Mouse (Mus musculus): ENCODE measurements around the gene Nedd9. TPM values are rescaled to one million over a fixed set of nuclear protein-coding genes. Genes with fewer than 3 reads are reported as not detected.

Gene Nedd9
- total and polyA plus RNA-seq, 2 experiments from 2014 or later: 10.1 to 28.2 TPM

DNA sequence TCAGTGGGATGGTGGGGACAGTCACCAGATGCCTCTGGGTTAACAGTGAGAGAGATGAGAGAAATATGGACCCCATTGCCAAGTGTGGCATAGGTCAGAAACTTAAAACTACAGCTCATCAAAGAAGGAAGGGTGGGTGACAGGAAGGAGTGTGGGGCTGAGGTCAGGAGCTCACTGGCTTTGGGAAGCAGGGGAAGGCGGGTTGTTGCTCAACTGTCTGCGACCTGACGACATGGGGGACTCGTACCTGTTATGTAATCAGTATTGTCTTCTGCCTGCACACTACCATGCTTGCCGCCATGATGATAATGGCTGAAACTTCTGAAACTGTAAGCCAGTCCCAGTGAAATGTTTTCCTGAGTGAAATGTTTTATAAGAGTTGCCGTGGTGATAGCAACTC is 54.0 kb downstream of the Nedd9 start:
- no peak overlapping the region for H3K4me2 ChIP-seq (ENCODE audit: low read depth, low read length)
- H3K4me1 ChIP-seq (ENCODE audit: control insufficient read depth, insufficient read depth): no peaks in the 10 kb centered on the region
- no peak overlapping the region for H3K27ac ChIP-seq (ENCODE audit: low read depth)
- no peaks in the 10 kb centered on the region; the same call in 1 of the 2 replicates for H3K9me3 ChIP-seq (replicated peaks; ENCODE audit: control insufficient read depth, low read length)
- no peak for DNase-seq (ENCODE audit: low spot score)
- H3K36me3 ChIP-seq (replicated peaks; ENCODE audit: control insufficient read depth, insufficient read depth, low read length): no peaks in the 10 kb centered on the region
- ATAC-seq (ENCODE audit: insufficient read depth, low read depth): no peak
- H3K9ac ChIP-seq (replicated peaks; ENCODE audit: low read depth, low read length): no peak overlapping the region
- peaks cover 27% of the 10 kb centered on the region for H3K27me3 ChIP-seq (ENCODE audit: control insufficient read depth, insufficient read depth, low read length)
- H3K4me3 ChIP-seq (ENCODE audit: low read depth, low read length): no peak overlapping the region
- no peak for TF ChIP-seq CTCF (IDR thresholded peaks at IDR 0.05; ENCODE audit: low read depth)
- TF ChIP-seq EP300 (IDR thresholded peaks at IDR 0.05; ENCODE audit: low read depth): no peak
- WGBS: 74% methylated on average over 6 of the region's 6 CpGs

DNA sequence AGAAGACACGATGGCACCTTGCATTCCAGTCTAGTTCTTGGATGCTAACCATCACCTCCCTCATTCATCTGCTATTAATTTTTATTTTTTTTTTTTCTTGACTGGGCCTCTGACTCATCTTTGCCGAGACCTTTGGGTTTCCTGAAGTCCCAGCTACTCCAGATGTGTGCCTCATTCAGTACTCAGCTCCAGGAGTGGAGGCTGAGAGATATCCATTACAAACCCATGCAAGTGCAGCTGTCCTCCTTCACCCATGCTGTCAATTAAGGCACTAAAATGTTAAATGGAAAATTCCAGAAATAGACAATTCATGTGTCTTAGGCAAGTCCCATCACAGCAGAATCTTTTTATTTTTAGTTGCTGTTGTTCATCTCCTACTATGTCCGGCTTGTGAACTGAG is 55.4 kb downstream of the Nedd9 start:
- no peaks in the 10 kb centered on the region for H3K36me3 ChIP-seq (replicated peaks; ENCODE audit: control insufficient read depth, insufficient read depth, low read length)
- ATAC-seq (ENCODE audit: insufficient read depth, low read depth) (peak; percentile 33; the same call in 1 of the 2 replicates), DNase-seq (ENCODE audit: low spot score) (no peak)
- no peaks in the 10 kb centered on the region for H3K9me3 ChIP-seq (replicated peaks; ENCODE audit: control insufficient read depth, low read length)
- no peak overlapping the region for H3K9ac ChIP-seq (replicated peaks; ENCODE audit: low read depth, low read length)
- 74% methylated on average over 3 of the region's 3 CpGs for WGBS
- H3K27ac ChIP-seq (ENCODE audit: low read depth): no peak overlapping the region
- H3K4me3 ChIP-seq (ENCODE audit: low read depth, low read length): no peak overlapping the region
- no peak overlapping the region for H3K4me2 ChIP-seq (ENCODE audit: low read depth, low read length)
- TF ChIP-seq CTCF (IDR thresholded peaks at IDR 0.05; ENCODE audit: low read depth): no peak
- TF ChIP-seq EP300 (IDR thresholded peaks at IDR 0.05; ENCODE audit: low read depth): no peak
- H3K27me3 ChIP-seq (ENCODE audit: control insufficient read depth, insufficient read depth, low read length): peaks cover 17% of the 10 kb centered on the region
- no peaks in the 10 kb centered on the region for H3K4me1 ChIP-seq (ENCODE audit: control insufficient read depth, insufficient read depth)

DNA sequence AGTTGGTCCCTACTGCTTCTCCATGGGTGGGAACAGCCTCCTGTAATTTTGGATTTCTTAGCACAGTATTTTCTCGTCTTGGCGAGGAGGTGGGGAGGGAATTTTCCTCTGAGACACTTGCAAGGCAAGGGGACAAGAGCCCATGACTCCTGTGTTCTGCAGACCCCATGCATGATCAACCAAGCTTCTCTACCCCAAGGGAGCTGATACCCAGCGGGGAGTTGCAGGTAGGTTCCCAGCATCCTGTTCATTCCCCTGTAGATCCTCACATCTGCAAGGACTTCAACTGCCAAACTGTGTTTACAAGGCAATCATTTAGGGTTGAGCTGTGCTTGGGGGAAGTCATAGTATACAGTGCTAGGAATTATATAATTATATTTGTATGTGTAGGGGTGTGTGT is 60.1 kb downstream of the Nedd9 start:
- Histone ChIP-seq H3K4me1 (ENCODE audit: control insufficient read depth, insufficient read depth) (peaks cover 9% of the 10 kb centered on the region), H3K27ac (ENCODE audit: low read depth) (no peak overlapping the region), H3K36me3 (replicated peaks; ENCODE audit: control insufficient read depth, insufficient read depth, low read length) (no peaks in the 10 kb centered on the region), H3K4me2 (ENCODE audit: low read depth, low read length) (no peak overlapping the region), H3K27me3 (ENCODE audit: control insufficient read depth, insufficient read depth, low read length) (peaks cover 25% of the 10 kb centered on the region), H3K9me3 (replicated peaks; ENCODE audit: control insufficient read depth, low read length) (no peaks in the 10 kb centered on the region), H3K9ac (replicated peaks; ENCODE audit: low read depth, low read length) (no peak overlapping the region), H3K4me3 (ENCODE audit: low read depth, low read length) (no peak overlapping the region)
- ATAC-seq (ENCODE audit: insufficient read depth, low read depth) (no peak), DNase-seq (ENCODE audit: low spot score) (no peak)
- WGBS: 84% methylated on average over 3 of the region's 3 CpGs
- TF ChIP-seq CTCF (IDR thresholded peaks at IDR 0.05; ENCODE audit: low read depth): no peak
- TF ChIP-seq EP300 (IDR thresholded peaks at IDR 0.05; ENCODE audit: low read depth): no peak

DNA sequence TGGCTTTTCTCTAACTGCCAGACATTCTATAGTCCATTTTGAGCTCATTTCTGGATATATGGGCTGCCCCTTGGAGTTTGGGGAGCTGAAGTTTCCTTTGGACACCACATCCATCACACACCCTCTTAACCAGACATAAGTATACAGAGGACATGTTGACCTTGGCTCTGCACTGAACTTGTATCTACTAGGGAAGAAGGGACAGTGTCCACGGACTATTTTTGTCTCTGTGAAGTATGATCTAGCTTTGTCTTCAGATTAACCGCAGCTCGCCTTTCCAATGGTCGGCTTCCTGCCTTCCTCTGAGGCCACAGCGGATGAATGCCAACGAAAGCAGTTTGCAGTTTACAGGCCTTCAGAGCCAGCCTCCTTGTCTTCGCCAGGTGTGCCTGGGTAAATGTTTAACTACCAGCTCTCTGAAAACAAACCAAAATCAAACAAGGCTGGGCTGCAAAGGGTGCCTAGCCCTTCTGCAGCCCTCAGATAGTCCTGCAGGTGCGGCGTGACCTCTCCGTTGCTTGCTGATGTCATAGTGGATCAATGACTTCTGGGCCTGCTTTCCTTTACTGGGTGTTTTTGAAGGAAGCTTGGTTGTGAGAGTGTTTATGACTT is 63.6 kb downstream of the Nedd9 start:
- Histone ChIP-seq H3K4me2 (ENCODE audit: low read depth, low read length) (no peak overlapping the region), H3K27ac (ENCODE audit: low read depth) (no peak overlapping the region), H3K27me3 (ENCODE audit: control insufficient read depth, insufficient read depth, low read length) (peaks cover 22% of the 10 kb centered on the region), H3K4me3 (ENCODE audit: low read depth, low read length) (no peak overlapping the region), H3K9me3 (replicated peaks; ENCODE audit: control insufficient read depth, low read length) (no peaks in the 10 kb centered on the region), H3K4me1 (ENCODE audit: control insufficient read depth, insufficient read depth) (peaks cover 9% of the 10 kb centered on the region), H3K9ac (replicated peaks; ENCODE audit: low read depth, low read length) (no peak overlapping the region), H3K36me3 (replicated peaks; ENCODE audit: control insufficient read depth, insufficient read depth, low read length) (no peaks in the 10 kb centered on the region)
- DNase-seq (ENCODE audit: low spot score) (peak; percentile 22), ATAC-seq (ENCODE audit: insufficient read depth, low read depth) (no peak)
- TF ChIP-seq EP300 (IDR thresholded peaks at IDR 0.05; ENCODE audit: low read depth): no peak
- TF ChIP-seq CTCF (IDR thresholded peaks at IDR 0.05; ENCODE audit: low read depth): no peak
- WGBS: 49% methylated on average over 10 of the region's 10 CpGs

DNA sequence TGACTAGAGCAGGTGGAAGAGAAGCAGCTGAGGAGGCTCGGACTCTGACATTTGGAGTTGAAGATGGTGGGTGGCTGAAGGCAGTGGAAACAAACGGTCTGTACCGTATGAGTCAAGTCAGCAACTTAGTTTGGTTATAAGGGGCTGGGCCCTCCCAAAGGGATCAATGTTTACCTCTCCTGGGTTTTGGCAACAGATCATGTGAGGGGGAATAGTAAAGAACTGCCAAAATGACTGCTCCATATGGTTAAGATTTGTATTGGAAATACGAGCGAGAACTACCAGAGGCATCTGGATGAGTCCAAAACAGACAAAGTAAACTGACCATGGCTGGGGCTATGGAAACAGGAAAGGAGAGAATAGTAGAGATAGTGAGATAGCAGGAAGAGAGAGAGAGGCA is 64.6 kb downstream of the Nedd9 start:
- Histone ChIP-seq H3K36me3 (replicated peaks; ENCODE audit: control insufficient read depth, insufficient read depth, low read length) (no peaks in the 10 kb centered on the region), H3K4me3 (ENCODE audit: low read depth, low read length) (no peak overlapping the region), H3K9ac (replicated peaks; ENCODE audit: low read depth, low read length) (no peak overlapping the region), H3K4me1 (ENCODE audit: control insufficient read depth, insufficient read depth) (peaks cover 9% of the 10 kb centered on the region), H3K27me3 (ENCODE audit: control insufficient read depth, insufficient read depth, low read length) (peaks cover 22% of the 10 kb centered on the region), H3K4me2 (ENCODE audit: low read depth, low read length) (no peak overlapping the region), H3K27ac (ENCODE audit: low read depth) (no peak overlapping the region), H3K9me3 (replicated peaks; ENCODE audit: control insufficient read depth, low read length) (no peaks in the 10 kb centered on the region)
- no peak for TF ChIP-seq EP300 (IDR thresholded peaks at IDR 0.05; ENCODE audit: low read depth)
- no peak for TF ChIP-seq CTCF (IDR thresholded peaks at IDR 0.05; ENCODE audit: low read depth)
- ATAC-seq (ENCODE audit: insufficient read depth, low read depth) (no peak), DNase-seq (ENCODE audit: low spot score) (no peak)
- 83% methylated on average over 5 of the region's 5 CpGs for WGBS

DNA sequence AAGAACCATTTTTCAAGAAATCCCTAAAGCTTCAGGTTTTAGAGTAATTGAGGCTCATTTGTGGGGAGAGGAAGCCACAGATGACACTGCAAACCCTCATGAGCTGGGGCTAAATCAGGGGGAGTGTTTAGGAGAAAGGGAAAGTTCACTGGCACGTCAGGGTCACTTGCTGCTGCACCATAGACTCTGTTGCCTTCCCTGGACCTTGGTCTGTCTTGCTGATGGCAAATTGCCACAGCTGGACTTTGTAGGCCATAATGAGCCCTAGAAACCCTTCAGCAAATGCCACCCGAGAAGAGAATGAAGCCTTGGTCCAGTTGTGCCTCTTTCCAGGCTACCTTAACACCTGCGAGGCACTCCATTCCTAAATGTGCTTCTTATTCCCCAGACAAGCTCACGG is 66.8 kb downstream of the Nedd9 start:
- H3K27me3 ChIP-seq (ENCODE audit: control insufficient read depth, insufficient read depth, low read length): peaks cover 12% of the 10 kb centered on the region
- ATAC-seq (ENCODE audit: insufficient read depth, low read depth) (no peak), DNase-seq (ENCODE audit: low spot score) (no peak)
- H3K4me1 ChIP-seq (ENCODE audit: control insufficient read depth, insufficient read depth): peaks cover 9% of the 10 kb centered on the region
- H3K27ac ChIP-seq (ENCODE audit: low read depth): no peak overlapping the region
- TF ChIP-seq EP300 (IDR thresholded peaks at IDR 0.05; ENCODE audit: low read depth) (no peak), CTCF (IDR thresholded peaks at IDR 0.05; ENCODE audit: low read depth) (no peak)
- no peaks in the 10 kb centered on the region for H3K36me3 ChIP-seq (replicated peaks; ENCODE audit: control insufficient read depth, insufficient read depth, low read length)
- 85% methylated on average over 4 of the region's 4 CpGs for WGBS
- H3K9me3 ChIP-seq (replicated peaks; ENCODE audit: control insufficient read depth, low read length): no peaks in the 10 kb centered on the region
- H3K4me2 ChIP-seq (ENCODE audit: low read depth, low read length): no peak overlapping the region
- no peak overlapping the region for H3K4me3 ChIP-seq (ENCODE audit: low read depth, low read length)
- no peak overlapping the region for H3K9ac ChIP-seq (replicated peaks; ENCODE audit: low read depth, low read length)

Data from heart, postnatal 0 days (tissue).